Comparison of ENCODE assay signal across 9 mouse cellular contexts in the genomic region with DNA sequence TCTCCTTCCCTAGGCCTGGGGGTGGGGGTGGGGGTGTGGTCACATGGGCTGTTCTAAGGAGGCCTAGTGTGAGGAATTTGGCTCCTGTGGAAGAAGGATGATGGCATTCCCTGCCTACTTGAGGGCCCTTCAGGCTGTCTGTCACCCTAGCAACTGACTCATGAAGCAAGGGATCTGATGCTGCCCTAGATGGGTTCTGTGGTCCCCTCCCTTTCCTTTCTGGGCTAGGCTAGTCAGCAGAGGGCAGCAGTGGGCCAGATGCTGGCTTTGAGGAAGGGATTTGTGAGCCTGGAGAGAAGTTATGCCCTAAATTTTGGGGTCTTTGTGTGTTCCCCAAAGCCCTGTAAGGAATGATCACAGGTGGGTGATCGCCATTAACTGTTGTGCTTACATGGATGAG. TPM values are rescaled to one million over a fixed set of nuclear protein-coding genes. Genes with fewer than 3 reads are reported as not detected.
A peak's percentile ranks its signal among the peaks of the same experiment; 100 is the strongest.
DNase-seq lines count a peak whose midpoint lies in the region; ATAC-seq lines count a peak whose summit lies in the region.
"Had no signal": no experiment of that assay in that cellular context is flagged by ENCODE, and none has a peak within 500 bp of the region (broad histone marks: within the 10 kb centered on the region; RNA-seq: fewer than 3 reads in every experiment).

No protein-coding gene starts in this region.

- H3K36me3 ChIP-seq in forebrain, embryonic 11.5 days (ENCODE audit: control insufficient read depth, insufficient read depth, low read length), result no peaks in the 10 kb centered on the region
- H3K36me3 ChIP-seq: heart, embryonic 13.5 days had no signal

- H3K4me3 ChIP-seq in forebrain, embryonic 11.5 days (ENCODE audit: low read depth, low read length), result no peak overlapping the region
- H3K4me3 ChIP-seq: heart, embryonic 13.5 days had no signal

- 73% methylated on average over 1 of the region's 1 CpGs for WGBS in forebrain, embryonic 11.5 days

- no peaks in the 10 kb centered on the region for H3K27me3 ChIP-seq in forebrain, embryonic 11.5 days (ENCODE audit: control insufficient read depth, insufficient read depth, low read length)

- no peak overlapping the region for H3K27ac ChIP-seq in forebrain, embryonic 11.5 days (ENCODE audit: low read depth, low read length)
- H3K27ac ChIP-seq: heart, embryonic 13.5 days had no signal

- no peak overlapping the region for H3K9ac ChIP-seq in forebrain, embryonic 11.5 days (ENCODE audit: low read length)
- H3K9ac ChIP-seq: heart, embryonic 13.5 days had no signal

- DNase-seq in heart, adult 11 months, result peak; percentile 73
- DNase-seq in heart, adult 9 months (ENCODE audit: low spot score in 2 of 2), result no peak
- peak; percentile 66 for DNase-seq in 3T3-L1 (ENCODE audit: low read depth, low spot score)
- peak; percentile 91 for DNase-seq in brain, adult 2 months (ENCODE audit: low read depth, low spot score)
- peak; percentile 66 for DNase-seq in forebrain, embryonic 11.5 days (ENCODE audit: low spot score)
- peak; percentile 64 to 67 for DNase-seq in layer of hippocampus, postnatal 36 days
- DNase-seq in retina, embryonic 14.5 days (ENCODE audit: low spot score), result peak; percentile 78
- no peak for DNase-seq in spleen, postnatal 14 days (ENCODE audit: low spot score in 2 of 2)

- ATAC-seq in forebrain, embryonic 11.5 days (replicated peaks; ENCODE audit: low FRiP score), result peak; percentile 46; the same call in 1 of the 2 replicates

- no peaks in the 10 kb centered on the region; the same call in 1 of the 2 replicates for H3K4me1 ChIP-seq in forebrain, embryonic 11.5 days (replicated peaks; ENCODE audit: control insufficient read depth, insufficient read depth, low read length)
- H3K4me1 ChIP-seq: heart, embryonic 13.5 days had no signal

- H3K4me2 ChIP-seq in forebrain, embryonic 11.5 days (ENCODE audit: low read depth, low read length, severe bottlenecking), result no peak overlapping the region
- H3K4me2 ChIP-seq: heart, embryonic 13.5 days had no signal

- no peaks in the 10 kb centered on the region for H3K9me3 ChIP-seq in forebrain, embryonic 11.5 days (ENCODE audit: control insufficient read depth, low read length)
- H3K9me3 ChIP-seq: heart, embryonic 13.5 days had no signal

RNA-seq across cellular contexts. Expression of gene Bhlhe23, which starts 29.3 kb away (rescaled TPM):
- polyA plus RNA-seq in forebrain, embryonic 11.5 days (2014; fragmentation: Nextera tagmentation; extraction: Ambion mirVana), result 0.85 and 0.87 TPM in 2 replicates
- total RNA-seq in layer of hippocampus, postnatal 36 days (2021), result not detected
- polyA plus RNA-seq: heart, embryonic 13.5 days had no signal

Comparison
In these comparisons a context has a peak if more than half of its experiments do, and no peak if none do; other contexts are left out.
1. DNase-seq: peak in heart, adult 11 months (single experiment), 3T3-L1 (single experiment), brain, adult 2 months (single experiment), forebrain, embryonic 11.5 days (single experiment), layer of hippocampus, postnatal 36 days (2 of 2) and retina, embryonic 14.5 days (single experiment); none in heart, adult 9 months (0 of 2) and spleen, postnatal 14 days (0 of 2).